Mouse (Mus musculus) left cerebral cortex, postnatal 25 days (tissue): ENCODE measurements around the gene Kctd10. TPM values are rescaled to one million over a fixed set of nuclear protein-coding genes. Genes with fewer than 3 reads are reported as not detected.

Experiments
- DNase-seq, 2 experiments: peaks; one replicate each; pipeline ENCODE4 v3.0.0; 2022; ENCODE audit warnings: low spot score in 2 of 2, mixed read lengths in 1 of 2
- intact Hi-C: fragments of 180-260 bp; cut with DNase I; formaldehyde crosslinking; loops from one replicate; pipeline ENCODE4 v1.15.1; 2025
- total RNA-seq, 2 experiments: library from RNA; stranded (reverse); gene quantifications; 2 replicates each; pipeline ENCODE4 v1.2.3; 2021

Kctd10 gene
- total RNA-seq, 2 experiments from 2014 or later, result 47.6 to 53.0 TPM

DNA sequence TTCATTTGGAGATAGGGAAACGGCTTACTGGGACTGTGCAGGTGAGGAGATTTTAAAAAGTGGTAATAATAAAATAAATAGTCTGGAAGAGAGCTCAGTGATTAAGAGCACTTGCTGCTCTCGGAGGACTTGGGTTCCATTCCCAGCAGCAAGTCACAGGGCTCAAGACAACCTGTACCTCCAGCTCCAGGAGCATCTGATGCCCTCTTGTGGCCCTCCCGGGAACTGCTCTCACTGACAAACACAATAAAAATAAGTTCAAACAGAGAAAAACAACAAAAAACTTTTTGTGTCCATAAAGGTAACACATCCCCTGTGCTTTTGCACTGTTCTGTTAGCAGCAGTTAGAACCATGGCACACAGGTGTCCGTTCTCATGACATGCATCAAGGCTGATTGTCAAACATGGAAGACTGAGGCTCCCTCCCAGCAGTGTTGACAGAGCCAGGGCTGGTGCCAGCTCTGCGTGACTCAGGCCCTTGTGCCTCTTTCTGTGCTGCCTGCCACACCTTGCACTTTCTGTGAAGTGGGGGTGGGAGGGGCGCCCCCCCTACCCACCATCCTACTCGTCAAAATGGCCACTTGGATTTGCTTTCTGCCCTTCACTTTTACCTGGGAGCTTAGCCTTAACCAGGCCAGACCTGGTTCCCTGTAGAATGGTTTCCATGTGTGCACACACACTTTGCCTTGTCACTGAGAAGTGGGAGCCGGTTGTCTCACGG, 3.0 kb upstream of the Kctd10 start:
- intact Hi-C loops, result loop anchor here (5.0 kb wide), 2 partner anchors 59 to 611 kb away; partner anchors contain the start of genes Iscu, Mmab, Mvk and Sart3
- DNase-seq, result no peak

DNA sequence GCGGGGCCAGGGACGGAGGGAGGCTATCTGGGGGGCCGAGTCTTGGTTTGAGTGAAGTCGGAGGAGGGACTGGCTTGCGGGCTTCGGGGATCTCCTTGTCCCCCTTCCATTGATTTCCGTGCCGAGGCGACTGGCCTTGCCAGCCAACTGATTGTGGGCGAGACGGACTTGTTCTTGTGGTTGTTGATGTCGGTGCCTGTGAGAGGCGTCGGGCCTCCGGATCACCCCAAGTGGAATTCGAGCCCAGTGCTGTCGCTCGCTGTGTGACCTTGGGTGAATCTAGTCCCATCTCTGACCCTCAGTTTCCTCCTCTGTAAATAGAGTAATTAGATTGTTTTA, 674 bp upstream of the Kctd10 start:
- peak in 1 of 2 experiments; percentile 31 for DNase-seq
- intact Hi-C loops, result loop anchor here (2.0 to 5.0 kb wide), 4 partner anchors 24 to 609 kb away; partner anchors contain the start of genes Iscu, Mmab, Mvk and Sart3

DNA sequence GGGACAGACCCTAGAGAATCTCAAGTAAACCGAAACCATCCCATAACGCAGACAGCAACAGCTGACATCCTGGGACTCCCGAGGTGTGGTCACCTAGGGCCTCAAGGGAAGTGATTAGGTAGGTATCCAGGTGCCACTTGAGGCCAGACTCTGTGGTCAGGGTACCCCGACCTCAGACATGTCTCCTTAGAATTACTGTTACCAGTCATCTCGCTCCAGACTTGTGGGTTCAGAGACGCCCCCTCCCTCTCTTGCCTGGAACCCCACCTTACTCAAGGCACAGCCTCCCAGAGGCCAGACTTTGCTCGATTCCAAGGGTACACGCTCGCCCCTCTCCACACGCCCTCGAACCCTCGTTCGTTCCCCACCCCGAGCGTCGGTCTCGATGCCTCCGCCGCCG, 545 bp downstream of the Kctd10 start:
- DNase-seq, result no peak
- intact Hi-C loops, result loop anchor here (2.0 to 5.0 kb wide), 4 partner anchors 23 to 607 kb away; partner anchors contain the start of genes Iscu, Mmab, Mvk and Sart3

DNA sequence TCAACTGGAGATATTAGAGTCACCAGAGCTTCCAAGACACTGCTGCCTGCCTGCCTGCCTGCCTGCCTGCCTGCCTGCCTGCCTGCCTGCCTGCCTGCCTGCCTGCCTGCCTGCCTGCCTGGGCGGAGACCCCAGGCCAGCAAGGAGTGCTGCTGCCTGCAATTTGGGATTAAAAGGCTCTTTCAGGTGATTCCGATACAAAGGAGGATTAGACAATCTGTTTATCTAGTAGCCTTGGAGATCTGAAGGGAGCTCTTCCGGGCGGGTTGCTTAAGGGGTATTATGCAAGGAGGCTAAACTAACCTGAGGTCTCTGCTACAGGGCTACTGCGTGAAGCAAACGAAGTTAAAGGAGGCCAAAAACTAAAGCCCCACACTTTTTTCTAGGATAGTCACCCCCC, 1.4 kb downstream of the Kctd10 start:
- DNase-seq, result no peak
- intact Hi-C loops, result no loop called here

DNA sequence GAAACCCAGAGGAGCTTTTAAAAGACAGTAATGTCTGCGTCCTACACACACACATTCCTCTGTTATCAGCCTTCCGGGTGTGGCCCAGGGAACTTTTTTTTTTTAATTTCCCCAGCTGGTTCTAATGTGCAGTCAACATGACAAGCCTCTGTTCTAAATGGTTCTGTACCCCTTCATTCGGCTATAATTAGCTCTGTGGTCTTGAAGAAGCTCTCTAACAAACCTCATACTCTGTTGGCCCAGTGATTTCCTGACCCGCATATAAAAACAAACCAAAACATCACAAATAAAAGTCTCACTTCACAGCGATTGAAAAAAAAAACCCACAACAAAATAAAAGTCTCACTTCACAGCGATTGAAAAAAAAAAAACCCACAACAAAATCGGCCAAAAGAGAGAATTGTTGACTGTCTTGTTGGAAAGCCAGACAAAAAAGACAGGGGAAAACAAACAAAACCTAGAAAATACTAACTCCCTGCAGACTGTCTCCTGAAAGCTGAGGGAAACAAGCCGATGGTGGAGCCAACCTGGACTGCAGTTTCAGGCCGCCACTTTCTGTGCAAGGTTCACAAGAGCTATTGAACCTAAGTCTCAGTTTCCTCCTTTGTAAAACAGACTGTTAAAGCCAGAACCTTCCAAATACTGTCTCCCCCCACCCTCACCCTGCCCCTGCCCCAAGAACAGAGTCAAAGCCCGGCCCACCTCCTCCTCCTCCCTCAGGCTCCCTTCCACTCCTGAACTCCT, 2.0 kb downstream of the Kctd10 start:
- no peak for DNase-seq
- intact Hi-C loops, result no loop called here

DNA sequence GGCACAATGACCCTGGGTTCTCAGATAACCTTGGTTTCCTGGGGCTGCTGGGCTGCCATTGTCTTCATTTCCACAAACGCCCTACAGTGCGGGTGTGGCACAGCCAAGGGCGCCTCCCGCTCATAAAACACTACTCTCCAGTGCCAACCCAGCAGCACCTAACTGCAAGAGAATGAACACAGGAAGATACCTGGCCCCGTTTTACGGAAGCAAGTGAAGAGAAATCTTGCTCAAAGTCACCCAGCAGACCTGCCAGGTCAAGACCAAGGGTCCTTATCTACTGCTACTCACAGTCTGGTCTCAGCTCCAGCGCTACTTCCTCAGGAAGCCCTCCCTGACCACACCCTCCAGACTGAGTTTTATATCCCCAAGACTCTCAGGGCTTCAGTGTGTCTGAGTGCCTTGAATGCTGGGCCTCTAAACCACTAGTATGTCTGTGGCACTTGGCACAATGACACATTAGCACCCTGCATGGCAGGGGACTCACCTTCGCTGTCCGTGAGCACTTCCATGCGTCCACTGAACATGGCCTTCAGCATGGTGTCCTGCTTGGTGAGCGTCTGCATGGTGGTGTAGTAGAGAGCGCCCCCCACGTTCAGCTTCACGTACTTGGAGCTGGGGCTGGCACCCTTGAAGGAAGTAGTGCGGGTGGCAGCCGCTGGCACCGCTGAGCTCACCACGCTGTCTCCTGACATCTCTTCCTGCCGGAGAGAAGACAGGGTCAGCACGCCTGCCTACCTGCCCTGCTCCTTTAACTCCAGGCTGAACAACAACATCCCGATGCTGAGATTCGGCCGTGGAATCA, 5.7 kb downstream of the Kctd10 start:
- DNase-seq, result no peak
- intact Hi-C loops, result no loop called here

DNA sequence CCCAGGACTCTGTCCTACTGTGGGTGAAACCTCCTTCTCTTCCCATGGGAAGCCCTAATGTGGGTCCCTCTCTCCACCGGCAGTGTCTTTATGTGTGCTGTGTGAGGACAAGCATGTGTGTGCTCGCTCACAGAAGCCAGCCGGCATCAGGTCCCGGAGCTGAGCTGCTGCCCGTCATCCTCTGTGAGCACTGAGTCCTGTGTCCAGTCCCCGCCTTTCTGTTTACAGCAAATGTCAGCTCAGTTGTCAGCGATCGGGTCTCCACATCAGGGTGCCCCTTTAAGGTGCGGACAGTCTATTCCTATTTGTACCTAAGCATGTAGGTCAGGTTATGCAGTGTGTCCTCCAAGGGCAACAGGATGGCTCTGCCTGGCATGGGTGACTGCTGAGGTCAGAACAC, 6.7 kb downstream of the Kctd10 start:
- intact Hi-C loops, result no loop called here

DNA sequence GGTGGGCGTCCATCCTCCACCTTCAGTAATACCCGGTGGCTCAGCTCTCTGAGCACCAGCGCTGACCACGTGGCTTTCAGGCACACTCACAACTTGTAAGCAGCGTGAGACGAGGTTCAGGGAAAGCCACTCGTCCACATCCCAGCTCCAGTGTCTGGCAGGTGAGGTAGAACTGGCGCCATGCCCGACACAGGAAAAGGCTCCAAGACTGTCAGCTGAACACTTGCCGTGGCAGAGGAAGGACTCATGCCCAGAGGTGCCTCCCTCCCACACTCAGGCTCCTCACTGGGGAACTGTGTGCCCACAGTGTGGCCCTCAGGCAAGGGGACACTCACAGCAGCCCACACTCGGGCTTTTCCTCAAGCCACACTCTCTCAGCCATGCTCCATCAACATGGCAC, 7.1 kb downstream of the Kctd10 start:
- DNase-seq, result no peak
- intact Hi-C loops, result no loop called here

More for the DNA sequence above, 6.7 kb downstream of the Kctd10 start:
- no peak for DNase-seq

DNA sequence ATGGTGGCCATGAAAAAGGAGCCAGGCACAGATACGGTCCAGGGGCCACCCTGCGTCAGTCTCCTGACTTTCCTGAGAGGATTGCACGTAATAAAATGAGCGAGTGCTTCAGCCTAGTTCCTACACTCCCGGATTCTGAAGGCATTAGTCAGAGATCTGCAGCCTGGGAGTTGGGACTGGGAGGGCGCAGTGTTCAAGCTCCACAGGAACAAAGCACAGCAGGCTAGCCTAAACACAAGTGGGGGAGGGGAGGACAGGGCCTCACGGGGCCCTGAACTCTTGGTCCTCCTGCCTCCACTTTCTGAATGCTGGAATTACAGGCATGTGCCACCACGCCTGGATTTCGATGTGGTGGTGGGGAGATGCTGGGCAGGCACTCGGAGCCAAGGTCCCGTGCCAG, 7.7 kb downstream of the Kctd10 start:
- no peak for DNase-seq
- intact Hi-C loops, result no loop called here

DNA sequence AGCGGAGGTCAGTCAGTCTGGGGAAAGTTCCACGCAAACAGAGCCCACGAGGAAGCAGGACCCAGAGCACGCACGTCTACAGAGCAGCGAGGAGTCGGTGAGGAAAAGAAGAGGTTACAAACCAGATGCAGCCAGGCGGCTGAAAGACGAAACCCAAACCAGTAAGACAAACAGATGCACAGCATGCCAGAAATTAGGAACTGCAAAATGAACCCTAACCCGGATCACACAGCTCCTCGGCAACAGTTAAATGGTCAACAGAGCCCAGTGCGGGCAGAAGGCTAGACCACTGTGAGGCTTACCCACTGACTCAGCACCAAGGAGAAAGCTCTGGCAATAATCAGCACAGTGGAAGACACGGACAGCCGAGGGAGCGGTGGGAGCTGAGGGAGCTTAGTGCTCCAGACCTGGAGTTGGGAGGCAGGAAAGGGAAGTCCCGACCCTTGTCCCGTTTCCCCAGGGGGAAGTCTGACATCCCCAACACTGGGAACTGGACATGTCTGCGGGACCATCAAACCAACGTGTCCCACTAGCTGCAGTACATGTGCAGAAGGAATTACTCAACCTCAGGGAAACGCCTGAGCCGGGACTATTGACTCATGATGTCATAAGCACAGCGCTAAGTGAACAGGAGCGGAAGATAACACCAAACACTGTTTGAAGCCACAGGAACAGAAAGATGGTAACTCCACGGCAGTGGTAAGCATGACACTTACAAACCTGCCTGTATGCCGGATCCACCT, 8.4 kb downstream of the Kctd10 start:
- no peak for DNase-seq
- intact Hi-C loops, result no loop called here

DNA sequence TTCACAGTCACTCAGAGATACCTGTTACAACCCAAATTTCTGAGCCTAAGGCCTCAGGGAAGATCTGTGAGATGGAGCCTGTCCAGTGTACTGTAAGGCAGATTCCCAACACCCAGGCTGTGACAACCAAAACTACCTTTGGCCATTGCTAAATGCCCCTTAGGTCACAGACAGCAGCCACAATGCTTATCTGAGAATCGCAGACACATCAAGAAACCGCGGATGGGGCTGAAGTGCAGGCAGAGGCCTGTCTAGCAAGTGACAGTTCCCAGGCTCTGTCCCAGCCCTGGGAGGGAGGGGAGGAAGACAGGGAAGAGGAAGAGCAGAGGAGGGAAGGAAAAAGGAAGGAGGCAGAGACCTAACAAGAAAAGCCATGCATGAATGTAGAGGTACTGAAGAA, 9.0 kb downstream of the Kctd10 start:
- intact Hi-C loops, result no loop called here
- DNase-seq, result no peak

DNA sequence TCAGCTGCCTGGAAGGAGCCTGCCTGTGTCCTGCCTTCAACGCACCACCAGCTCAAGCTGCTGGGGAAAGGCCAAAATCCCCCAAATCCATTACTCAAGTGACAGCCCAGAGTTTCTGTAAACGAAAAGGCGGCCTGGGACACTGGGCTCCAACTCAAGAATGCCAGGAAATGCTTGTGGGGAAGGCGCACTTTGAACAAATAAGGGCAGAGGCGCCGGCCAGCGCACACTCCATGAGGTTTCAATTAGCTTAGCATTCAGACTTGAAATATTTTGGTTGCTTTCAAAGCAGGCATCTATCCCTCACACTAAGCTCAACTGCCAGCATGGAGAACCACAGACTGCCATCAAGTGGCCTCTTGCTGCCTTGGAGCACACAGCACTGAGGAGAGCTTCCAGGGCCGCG, 9.9 kb downstream of the Kctd10 start:
- peak in 1 of 2 experiments; percentile 28 for DNase-seq
- intact Hi-C loops, result no loop called here

DNA sequence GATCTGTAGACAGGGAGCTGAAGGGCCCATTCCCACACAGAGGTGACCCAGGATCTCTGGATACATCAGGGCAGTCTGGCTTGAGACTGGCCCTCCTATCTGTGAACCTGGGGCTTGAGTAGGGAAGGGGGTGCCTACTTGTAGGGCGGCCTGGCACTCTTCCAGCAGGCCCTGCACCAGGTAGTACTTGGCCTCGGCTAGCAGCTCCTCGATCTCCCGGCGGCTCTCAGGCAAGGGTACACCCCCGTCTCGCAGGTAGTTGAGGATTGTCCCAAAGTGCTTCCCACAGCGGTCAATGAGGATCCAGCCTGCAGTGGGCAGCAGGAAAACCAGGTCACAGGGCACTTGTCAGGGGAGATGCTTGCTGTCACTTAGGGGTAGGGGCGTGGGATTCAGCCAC, 10.4 kb downstream of the Kctd10 start:
- intact Hi-C loops, result no loop called here
- DNase-seq, result no peak

DNA sequence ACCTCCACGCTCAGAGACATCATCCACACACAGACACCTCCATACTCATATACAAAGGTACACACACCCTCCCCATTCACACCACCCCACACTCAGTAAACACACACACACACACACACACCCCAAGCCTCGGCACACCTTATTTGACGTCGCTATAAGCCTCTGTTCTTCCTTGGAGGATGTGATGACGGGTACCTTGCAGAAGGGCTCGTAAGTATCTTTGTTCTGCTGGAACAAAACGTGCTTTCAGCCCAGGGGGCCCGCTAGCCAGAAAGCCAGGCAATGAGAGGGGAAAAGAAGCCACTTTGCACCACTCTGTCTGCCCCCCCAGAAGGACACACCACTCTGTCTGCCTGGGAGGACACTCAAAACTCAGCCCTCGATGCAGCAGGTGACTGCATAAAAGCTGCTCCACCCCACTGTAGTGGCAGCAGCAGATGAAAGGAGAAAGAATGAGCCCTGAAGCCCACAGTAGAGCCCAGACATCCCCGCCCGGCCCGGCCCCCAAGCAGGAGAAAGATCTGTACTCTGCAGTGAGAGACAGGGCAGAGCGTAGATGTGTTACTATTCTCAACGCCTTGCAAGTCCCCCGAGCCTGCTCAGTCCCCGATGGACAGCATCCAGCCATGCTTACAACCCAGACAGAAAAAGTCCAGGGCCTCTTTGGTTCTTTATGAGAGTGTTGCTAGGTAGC, 11.4 kb downstream of the Kctd10 start:
- intact Hi-C loops, result no loop called here
- no peak for DNase-seq

DNA sequence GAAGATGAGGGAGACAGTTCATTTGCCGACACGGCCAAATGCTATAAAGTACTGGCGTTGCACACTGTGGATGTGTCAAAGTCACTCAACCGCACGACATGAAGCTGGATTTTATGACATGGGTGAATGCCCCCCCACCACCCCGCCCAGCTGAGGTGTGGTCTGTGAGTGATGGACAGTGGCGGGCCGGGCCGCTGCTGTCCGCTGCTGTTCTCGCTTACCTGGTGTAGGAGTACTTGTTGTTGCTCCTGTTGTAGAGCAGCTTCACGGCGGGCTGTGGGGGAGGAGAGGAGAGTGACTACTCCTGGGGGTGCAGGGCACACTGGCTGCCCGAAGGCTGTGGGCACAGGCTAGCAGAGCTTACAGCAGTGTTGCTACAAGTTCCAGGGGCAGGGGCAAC, 12.2 kb downstream of the Kctd10 start:
- intact Hi-C loops, result no loop called here
- DNase-seq, result no peak

DNA sequence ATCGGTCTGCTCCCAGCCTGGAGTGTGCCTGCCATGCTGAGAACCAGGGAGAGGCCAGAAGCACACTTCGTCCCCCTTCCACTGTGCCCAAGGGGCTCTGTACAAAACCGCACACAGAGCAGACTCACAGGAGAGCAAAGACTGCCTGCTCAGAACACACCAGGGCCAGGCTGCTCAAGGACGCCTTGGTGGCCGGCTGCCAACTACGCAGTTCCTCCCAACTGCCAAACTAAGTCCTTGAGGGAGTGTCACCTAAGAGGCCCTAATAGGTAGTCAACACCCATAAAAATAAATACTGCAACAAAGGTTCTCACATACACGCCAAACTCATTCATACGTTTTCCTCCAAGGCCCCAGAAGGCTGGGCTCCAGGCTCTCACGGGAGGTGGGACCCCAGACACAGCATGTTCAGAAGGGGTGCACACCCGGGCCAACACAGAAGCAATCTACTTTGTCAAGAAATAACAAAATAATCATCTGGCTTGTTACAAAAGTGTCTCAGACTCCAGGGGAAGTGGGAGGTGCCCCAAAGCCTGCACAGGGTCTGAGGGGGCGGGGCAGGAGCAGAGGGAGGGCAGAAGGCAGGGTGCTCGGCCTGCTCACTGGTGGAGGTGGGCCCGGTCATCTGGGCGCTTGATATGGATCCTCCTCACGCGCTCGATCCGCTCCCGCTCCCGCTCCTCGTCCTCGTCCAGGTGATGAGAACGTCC, 15.1 kb downstream of the Kctd10 start:
- no peak for DNase-seq
- intact Hi-C loops, result no loop called here

DNA sequence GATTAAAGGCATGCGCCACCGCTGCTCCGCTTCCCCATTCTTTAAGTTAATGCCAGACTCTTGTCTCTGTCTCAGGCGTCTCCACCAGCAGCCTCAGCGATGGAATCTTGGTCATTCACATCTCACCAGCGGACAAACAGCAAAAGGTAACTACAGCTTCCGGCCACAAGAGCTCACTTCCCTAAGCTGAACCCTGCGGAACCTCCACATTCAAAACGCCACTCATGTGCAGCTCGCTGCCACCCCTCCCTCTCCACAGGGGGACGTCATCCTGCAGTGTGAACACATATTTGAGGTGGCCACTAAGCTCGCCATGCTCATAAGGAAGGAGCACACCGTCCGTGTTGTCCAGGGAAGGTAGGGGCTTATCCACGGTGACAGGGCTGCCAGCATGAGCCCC, 19.3 kb downstream of the Kctd10 start:
- intact Hi-C loops, result no loop called here
- no peak for DNase-seq

DNA sequence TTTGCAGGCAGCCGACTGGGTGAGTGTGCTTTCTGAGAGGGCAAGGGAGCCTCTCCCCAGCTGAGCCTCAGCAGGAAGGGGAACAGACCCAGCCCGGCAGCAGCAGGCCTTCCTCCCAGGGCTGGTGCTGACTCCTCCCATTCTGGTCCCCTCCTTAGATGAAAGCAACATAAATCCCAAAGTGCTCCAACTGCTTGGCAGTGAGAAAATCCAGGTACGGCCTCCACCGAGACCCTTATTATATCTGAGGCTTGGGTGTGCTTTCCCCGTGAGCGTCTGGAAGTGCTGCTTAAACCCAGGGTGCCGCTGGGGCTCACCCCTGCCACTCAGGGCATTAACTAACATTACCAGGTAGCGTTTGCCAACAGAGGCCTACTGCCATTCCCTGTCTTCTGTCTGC, 20.7 kb downstream of the Kctd10 start:
- no peak for DNase-seq
- intact Hi-C loops, result loop anchor here (5.0 kb wide), 1 partner anchor 213 kb away; no protein-coding TSS in a partner anchor
